Mouse (Mus musculus) heart, embryonic 12.5 days (tissue): ENCODE measurements at regions not wholly inside any gene's neighbourhood (a gene's known extent, or its start where the extent isn't known, plus 50 kb on each side); places are given as distances from the start of the nearest gene placed in this dataset.
A peak's percentile ranks its signal among the peaks of the same experiment; 100 is the strongest.

Source experiments
- ATAC-seq: fragments of 200-750 bp; cut with Nextera tagmentation; 2 replicates; pipeline ENCODE4 v1.8.0; 2017; ENCODE audit warnings: moderate TSS enrichment, moderate library complexity; ENCODE audit not compliant: insufficient number of reproducible peaks, low FRiP score
- H3K27ac ChIP-seq: fragments of 300-500 bp; sonication (generic); 2 replicates; pipeline ENCODE4 v1.5.1; 2016; ENCODE audit warnings: mild to moderate bottlenecking, moderate library complexity; ENCODE audit not compliant: poor library complexity, severe bottlenecking
- H3K27me3 ChIP-seq: fragments of 300-500 bp; sonication (generic); replicated peaks from 2 replicates; pipeline ENCODE4 v1.6.1; 2016; ENCODE audit warnings: mild to moderate bottlenecking, moderate library complexity
- H3K36me3 ChIP-seq: fragments of 300-500 bp; sonication (generic); 2 replicates; pipeline ENCODE4 v1.6.1; 2016; ENCODE audit warnings: mild to moderate bottlenecking, moderate library complexity
- H3K4me1 ChIP-seq: fragments of 300-500 bp; sonication (generic); replicated peaks from 2 replicates; pipeline ENCODE4 v1.6.1; 2016; ENCODE audit warnings: mild to moderate bottlenecking
- H3K4me2 ChIP-seq: fragments of 300-500 bp; sonication (generic); 2 replicates; pipeline ENCODE4 v1.6.1; 2016; ENCODE audit warnings: mild to moderate bottlenecking, moderate library complexity
- H3K4me3 ChIP-seq: fragments of 300-500 bp; sonication (generic); 2 replicates; pipeline ENCODE4 v1.5.1; 2016; ENCODE audit warnings: mild to moderate bottlenecking
- H3K9ac ChIP-seq: fragments of 300-500 bp; sonication (generic); 2 replicates; pipeline ENCODE4 v1.6.1; 2016; ENCODE audit warnings: mild to moderate bottlenecking, moderate library complexity
- H3K9me3 ChIP-seq: fragments of 300-500 bp; sonication (generic); replicated peaks from 2 replicates; pipeline ENCODE4 v1.6.1; 2016; ENCODE audit warnings: mild to moderate bottlenecking, moderate library complexity
- WGBS: fragments of 180-500 bp; shearing (Covaris S2); methylation state at CpG from one replicate; pipeline ENCODE4 v1.1.7; 2016; 5-methylcytosine and 5-hydroxymethylcytosine counted together

DNA sequence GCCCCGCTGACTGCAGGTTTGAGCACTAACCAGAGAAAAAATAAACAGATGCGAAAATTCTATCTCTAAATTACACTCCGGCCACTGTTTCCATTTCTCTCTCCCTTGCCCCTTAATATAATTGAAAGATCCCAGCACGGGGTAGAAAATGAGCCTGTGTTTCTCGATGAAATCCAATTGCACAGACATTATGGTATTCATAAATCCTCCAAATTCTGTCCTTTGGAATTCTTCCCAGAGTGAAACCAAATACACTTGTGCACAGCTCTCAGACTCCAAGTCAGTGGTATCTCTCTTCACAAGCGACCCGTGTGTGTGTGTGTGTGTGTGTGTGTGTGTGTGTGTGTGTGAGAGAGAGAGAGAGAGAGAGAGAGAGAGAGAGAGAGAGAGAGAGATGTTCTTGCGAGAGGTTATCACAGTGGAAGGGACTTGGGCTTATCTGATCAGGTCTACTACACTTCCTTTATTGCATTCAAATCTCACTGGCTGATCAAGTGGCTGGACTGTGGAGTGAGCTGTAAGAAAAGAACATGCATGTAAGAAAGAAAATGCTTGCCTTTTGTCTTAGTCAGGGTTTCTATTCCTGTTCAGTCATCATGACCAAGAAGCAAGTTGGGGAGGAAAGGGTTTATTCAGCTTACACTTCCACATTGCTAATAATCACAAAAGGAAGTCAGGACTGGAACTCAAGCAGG, 529.6 kb upstream of the Gm19410 start:
- 74% methylated on average over 8 of the region's 8 CpGs for WGBS
- H3K36me3 ChIP-seq, result no peaks in the 10 kb centered on the region
- ATAC-seq, result no peak
- H3K4me1 ChIP-seq, result peaks cover 29% of the 10 kb centered on the region
- H3K27me3 ChIP-seq, result no peaks in the 10 kb centered on the region
- H3K9me3 ChIP-seq, result no peaks in the 10 kb centered on the region
- H3K4me2 ChIP-seq, result no peak overlapping the region
- H3K9ac ChIP-seq, result no peak overlapping the region
- no peak overlapping the region for H3K4me3 ChIP-seq
- H3K27ac ChIP-seq, result no peak overlapping the region

DNA sequence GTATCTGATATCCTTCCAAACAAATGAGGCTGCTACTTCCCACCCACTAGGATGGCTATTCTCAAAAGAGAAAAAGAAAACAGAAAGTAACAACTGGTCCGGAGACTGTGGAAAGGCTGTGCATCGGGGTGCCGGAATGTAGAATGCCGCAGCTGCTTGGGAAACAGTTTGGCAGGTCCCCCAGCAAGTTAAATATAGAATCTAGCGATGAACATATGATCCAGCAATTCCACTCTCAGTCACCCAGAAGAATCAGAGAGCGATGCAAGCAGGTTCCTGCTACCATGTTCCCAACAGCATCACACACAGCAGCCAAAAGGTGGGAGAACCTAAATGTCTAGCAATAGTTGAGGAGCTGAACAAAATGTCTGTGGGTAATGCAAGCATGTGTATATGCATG, 528.3 kb upstream of the Gm19410 start:
- no peaks in the 10 kb centered on the region for H3K27me3 ChIP-seq
- H3K27ac ChIP-seq, result no peak overlapping the region
- H3K9ac ChIP-seq, result no peak overlapping the region
- no peaks in the 10 kb centered on the region for H3K9me3 ChIP-seq
- H3K36me3 ChIP-seq, result no peaks in the 10 kb centered on the region
- peaks cover 36% of the 10 kb centered on the region for H3K4me1 ChIP-seq
- 22% methylated on average over 6 of the region's 6 CpGs for WGBS
- H3K4me2 ChIP-seq, result peak overlapping the region; percentile 58
- no peak for ATAC-seq
- H3K4me3 ChIP-seq, result peak overlapping the region; percentile 24; the same call in 1 of the 2 replicates

DNA sequence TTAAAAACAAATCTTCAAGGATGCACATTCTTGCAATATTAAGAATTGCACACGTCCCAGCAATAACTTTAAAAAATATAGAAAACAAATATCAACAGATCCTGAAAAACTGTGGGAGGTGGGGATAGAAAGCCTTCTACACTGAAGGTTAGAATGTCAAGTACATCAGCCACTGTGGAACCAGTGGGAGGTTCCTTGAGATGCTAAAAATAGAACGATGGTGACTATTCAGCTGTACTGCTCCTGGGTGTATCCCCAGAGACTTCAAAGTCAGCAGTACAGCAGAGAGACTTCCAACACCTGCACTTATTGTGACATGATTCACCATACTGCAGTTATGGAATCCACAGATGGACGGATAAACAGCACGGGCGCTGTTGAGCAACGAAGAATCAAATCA, 524.7 kb upstream of the Gm19410 start:
- Histone ChIP-seq H3K4me2 (no peak overlapping the region), H3K4me3 (no peak overlapping the region), H3K9ac (no peak overlapping the region), H3K27ac (no peak overlapping the region; the same call in 1 of the 2 replicates), H3K36me3 (no peaks in the 10 kb centered on the region), H3K27me3 (no peaks in the 10 kb centered on the region), H3K4me1 (peaks cover 28% of the 10 kb centered on the region), H3K9me3 (no peaks in the 10 kb centered on the region)
- ATAC-seq, result no peak
- 70% methylated on average over 6 of the region's 6 CpGs for WGBS

DNA sequence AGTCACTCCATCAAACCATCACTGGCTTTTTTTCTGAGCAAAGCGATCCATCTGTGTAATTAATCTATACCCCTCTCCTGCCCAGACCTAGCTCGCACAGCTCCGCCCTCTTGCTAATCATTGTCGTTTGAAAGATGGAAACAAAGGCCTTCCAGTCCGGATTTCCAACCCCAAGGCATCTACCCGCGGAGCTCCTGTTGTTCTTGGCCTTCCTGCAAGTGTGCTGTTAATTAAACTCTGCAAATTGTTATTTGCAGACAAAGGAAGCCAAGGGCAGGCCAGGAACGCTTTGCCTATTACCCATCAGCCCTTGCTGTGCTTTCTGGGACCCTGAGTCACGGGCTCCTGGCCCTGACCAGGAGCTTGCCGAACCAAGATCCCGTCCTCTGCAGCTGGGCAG, 522.0 kb upstream of the Gm19410 start:
- Histone ChIP-seq H3K4me1 (peaks cover 12% of the 10 kb centered on the region), H3K36me3 (no peaks in the 10 kb centered on the region), H3K9ac (no peak overlapping the region), H3K4me2 (no peak overlapping the region), H3K9me3 (no peaks in the 10 kb centered on the region), H3K27ac (no peak overlapping the region), H3K27me3 (no peaks in the 10 kb centered on the region), H3K4me3 (no peak overlapping the region)
- 52% methylated on average over 11 of the region's 11 CpGs for WGBS
- no peak for ATAC-seq

DNA sequence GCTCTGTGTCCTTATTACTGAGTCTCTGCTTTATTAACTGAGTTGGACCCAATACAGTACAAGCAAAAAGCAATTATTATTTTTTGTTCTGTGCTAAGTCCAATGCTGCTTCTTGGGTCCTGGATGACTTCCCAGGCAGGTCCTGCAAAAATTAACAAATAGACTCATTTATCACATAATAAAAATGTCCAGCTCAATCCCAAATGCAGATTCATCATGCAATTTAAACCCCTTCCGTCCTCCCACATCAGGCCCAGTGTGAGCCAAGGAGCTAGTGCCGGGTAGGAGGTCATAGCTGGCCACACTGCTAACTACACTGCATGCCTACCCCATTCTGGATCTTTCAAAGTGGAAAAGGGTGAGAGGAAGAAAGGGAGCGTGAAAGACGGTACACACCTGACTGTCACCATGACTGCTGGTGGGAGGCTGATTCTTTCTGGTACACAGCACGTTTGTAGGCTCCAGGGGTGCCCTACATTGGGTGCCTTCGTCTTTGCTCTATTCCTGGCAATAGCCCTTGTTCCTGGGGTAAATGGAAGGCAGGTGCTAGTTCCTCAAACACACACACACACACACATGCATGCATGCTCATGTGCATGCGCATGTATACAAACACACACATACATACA, 515.7 kb upstream of the Gm19410 start:
- no peak overlapping the region for H3K9ac ChIP-seq
- 77% methylated on average over 7 of the region's 7 CpGs for WGBS
- no peak for ATAC-seq
- no peak overlapping the region for H3K27ac ChIP-seq
- no peak overlapping the region for H3K4me3 ChIP-seq
- H3K9me3 ChIP-seq, result no peaks in the 10 kb centered on the region
- H3K4me1 ChIP-seq, result no peaks in the 10 kb centered on the region
- H3K36me3 ChIP-seq, result no peaks in the 10 kb centered on the region
- 0 out of 2 replicates have a peak, but pooled peaks cover 3% of the 10 kb centered on the region for H3K27me3 ChIP-seq
- H3K4me2 ChIP-seq, result no peak overlapping the region

DNA sequence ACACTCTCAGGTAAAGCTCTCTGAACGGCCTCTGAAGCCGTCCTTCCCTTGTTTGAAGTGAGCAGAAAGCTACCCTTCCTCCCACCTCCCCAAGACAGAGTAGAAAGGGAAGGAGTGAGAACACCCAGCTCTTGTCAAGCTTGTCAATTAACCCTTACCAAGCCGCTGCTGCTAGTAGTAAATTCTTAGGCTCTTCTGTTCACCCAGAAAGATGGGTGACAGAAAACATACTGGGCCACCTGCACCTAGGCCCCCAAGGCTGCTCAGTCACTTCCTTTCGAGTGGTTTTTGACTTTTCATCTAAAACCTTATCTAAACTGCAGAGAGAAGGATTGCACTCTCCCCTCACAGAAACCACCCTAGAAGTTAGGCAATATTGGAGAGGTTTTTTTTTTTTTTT, 514.9 kb upstream of the Gm19410 start:
- ATAC-seq, result no peak

DNA sequence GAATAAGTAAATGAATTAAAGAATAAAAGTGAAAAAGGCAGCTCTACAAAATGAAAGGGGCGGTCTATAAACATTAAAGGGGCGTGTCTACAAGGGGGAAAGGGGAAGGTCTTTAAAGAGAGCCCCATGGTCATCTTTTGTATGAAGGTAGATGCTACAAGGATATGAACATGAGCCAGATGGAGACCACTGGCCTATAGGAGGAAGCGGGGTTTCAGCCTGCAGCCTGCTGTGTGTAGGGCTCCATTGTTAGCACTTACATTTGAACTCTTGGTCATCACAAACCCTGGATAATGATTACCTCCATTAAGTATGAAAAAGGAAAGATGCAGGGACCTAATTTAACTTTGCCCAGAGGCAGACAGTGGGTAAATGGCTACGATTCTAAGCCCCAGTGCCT, 511.6 kb upstream of the Gm19410 start:
- Histone ChIP-seq H3K27me3 (0 out of 2 replicates have a peak, but pooled peaks cover 3% of the 10 kb centered on the region), H3K27ac (no peak overlapping the region), H3K4me2 (no peak overlapping the region), H3K4me3 (no peak overlapping the region), H3K36me3 (no peaks in the 10 kb centered on the region), H3K9me3 (no peaks in the 10 kb centered on the region), H3K4me1 (no peaks in the 10 kb centered on the region), H3K9ac (no peak overlapping the region)
- WGBS, result 74% methylated on average over 4 of the region's 4 CpGs
- no peak for ATAC-seq

More for the DNA sequence above, 514.9 kb upstream of the Gm19410 start:
- no peak overlapping the region for H3K27ac ChIP-seq
- no peak overlapping the region for H3K4me2 ChIP-seq
- H3K4me1 ChIP-seq, result no peaks in the 10 kb centered on the region
- H3K36me3 ChIP-seq, result no peaks in the 10 kb centered on the region
- no peaks in the 10 kb centered on the region for H3K9me3 ChIP-seq
- 46% methylated on average over 4 of the region's 4 CpGs for WGBS
- H3K27me3 ChIP-seq, result 0 out of 2 replicates have a peak, but pooled peaks cover 3% of the 10 kb centered on the region
- no peak overlapping the region for H3K4me3 ChIP-seq
- H3K9ac ChIP-seq, result no peak overlapping the region

DNA sequence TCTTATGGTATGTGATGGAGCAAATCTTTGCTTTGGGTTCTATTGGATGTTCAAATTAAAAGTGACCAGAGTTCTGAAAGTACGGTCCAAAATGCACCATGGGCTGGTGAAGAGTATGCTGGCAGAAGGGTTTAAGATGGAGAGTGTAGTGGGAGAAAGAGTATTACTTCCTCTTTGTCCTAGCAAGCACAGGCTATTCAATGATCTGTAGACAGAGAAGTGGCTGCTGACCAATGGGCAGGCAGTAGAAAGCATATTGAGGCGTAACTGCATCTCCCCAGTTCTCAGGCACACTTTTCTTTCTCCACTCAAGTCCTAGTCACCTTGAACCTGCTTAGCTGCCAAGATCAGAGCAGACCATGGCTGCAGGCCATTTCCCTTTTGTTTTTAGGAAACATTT, 510.3 kb upstream of the Gm19410 start:
- Histone ChIP-seq H3K27ac (no peak overlapping the region), H3K4me1 (no peaks in the 10 kb centered on the region)
- 84% methylated on average over 2 of the region's 2 CpGs for WGBS

DNA sequence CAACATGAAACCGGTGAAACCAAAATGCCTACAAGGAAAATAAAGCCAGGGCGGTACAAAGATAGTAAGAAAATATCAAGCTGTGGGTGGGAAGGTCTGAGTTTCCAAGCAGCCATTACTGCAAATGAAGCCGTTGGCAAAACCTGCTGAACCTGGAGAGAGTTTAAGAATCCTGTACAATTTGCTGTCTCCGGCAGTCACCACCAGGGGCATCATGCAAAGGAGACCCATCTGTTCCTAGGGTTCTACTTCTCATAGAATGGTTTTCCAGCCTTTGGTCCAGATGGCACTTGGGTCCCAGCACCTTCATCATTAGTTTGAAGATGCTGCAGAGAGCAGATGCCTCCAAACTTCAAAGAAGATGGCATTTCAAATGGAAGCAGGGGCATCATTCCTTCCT, 508.6 kb upstream of the Gm19410 start:
- no peak overlapping the region for H3K9ac ChIP-seq
- H3K27me3 ChIP-seq, result 0 out of 2 replicates have a peak, but pooled peaks cover 3% of the 10 kb centered on the region
- no peaks in the 10 kb centered on the region for H3K9me3 ChIP-seq
- no peaks in the 10 kb centered on the region for H3K4me1 ChIP-seq
- no peaks in the 10 kb centered on the region for H3K36me3 ChIP-seq
- H3K27ac ChIP-seq, result no peak overlapping the region
- no peak for ATAC-seq
- no peak overlapping the region for H3K4me2 ChIP-seq
- no peak overlapping the region for H3K4me3 ChIP-seq
- 48% methylated on average over 4 of the region's 4 CpGs for WGBS

More for the DNA sequence above, 510.3 kb upstream of the Gm19410 start:
- H3K27me3 ChIP-seq, result 0 out of 2 replicates have a peak, but pooled peaks cover 3% of the 10 kb centered on the region
- no peak overlapping the region for H3K9ac ChIP-seq
- H3K4me3 ChIP-seq, result no peak overlapping the region
- no peaks in the 10 kb centered on the region for H3K9me3 ChIP-seq
- no peaks in the 10 kb centered on the region for H3K36me3 ChIP-seq
- H3K4me2 ChIP-seq, result no peak overlapping the region
- no peak for ATAC-seq

DNA sequence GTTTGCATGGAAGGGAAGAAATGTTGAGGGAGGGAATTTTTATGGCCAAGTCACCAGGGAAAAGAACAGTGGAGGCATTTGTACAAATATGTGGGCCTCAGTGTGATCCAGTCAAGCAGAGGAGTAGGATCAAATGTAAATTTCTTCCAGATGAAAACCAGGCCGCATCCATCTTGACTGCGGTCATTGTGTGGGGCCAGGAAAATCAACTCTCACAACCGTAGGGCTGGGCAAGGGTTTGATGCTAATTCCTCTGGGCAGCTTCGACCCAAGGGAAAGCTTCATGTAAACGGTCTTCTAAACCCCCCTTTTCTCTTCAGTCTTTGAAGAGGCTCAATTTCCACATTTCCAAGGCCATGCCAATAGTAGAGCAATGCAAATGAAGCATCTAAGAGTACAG, 497.4 kb upstream of the Gm19410 start:
- ATAC-seq, result no peak
- H3K36me3 ChIP-seq, result no peaks in the 10 kb centered on the region
- no peak overlapping the region for H3K4me3 ChIP-seq
- H3K9me3 ChIP-seq, result no peaks in the 10 kb centered on the region; the same call in 1 of the 2 replicates
- 83% methylated on average over 5 of the region's 5 CpGs for WGBS
- H3K27me3 ChIP-seq, result no peaks in the 10 kb centered on the region
- no peak overlapping the region for H3K9ac ChIP-seq
- H3K27ac ChIP-seq, result no peak overlapping the region
- no peak overlapping the region for H3K4me2 ChIP-seq
- no peaks in the 10 kb centered on the region for H3K4me1 ChIP-seq

DNA sequence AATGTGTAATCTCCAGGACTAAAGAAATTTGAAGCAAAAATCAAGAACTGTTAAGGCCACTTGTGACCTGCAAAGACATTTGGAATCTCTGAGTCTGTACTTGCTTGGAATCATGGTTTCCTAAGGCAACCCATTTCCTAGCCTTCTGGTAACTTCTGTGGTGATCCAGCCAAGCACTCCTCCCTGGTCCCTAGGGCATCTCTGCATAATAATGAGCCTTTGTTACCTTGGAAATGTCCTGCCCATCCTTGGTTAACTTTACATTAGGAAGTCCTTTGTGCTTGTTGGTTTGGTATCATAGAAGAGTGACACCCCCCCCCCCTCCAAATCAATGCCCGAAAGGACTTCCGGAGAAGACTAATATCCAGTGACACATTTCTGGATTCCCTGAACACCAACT, 496.6 kb upstream of the Gm19410 start:
- Histone ChIP-seq H3K9me3 (no peaks in the 10 kb centered on the region), H3K9ac (no peak overlapping the region), H3K4me3 (no peak overlapping the region), H3K36me3 (no peaks in the 10 kb centered on the region), H3K27ac (no peak overlapping the region), H3K4me1 (no peaks in the 10 kb centered on the region), H3K27me3 (no peaks in the 10 kb centered on the region), H3K4me2 (no peak overlapping the region)
- ATAC-seq, result no peak
- WGBS, result 85% methylated on average over 2 of the region's 2 CpGs
